Mouse (Mus musculus): ENCODE measurements around the gene Wnt3. TPM values are rescaled to one million over a fixed set of nuclear protein-coding genes. Genes with fewer than 3 reads are reported as not detected.

Wnt3 gene
- polyA plus RNA-seq (2012; rRNA removed), result 5.7 and 7.5 TPM in 2 replicates

GRCm38 (mm10) chr11:103773387-103774227 lies at the start of gene Wnt3:
Gene Wnt3, plus strand, starts transcription at chr11:103774150.

GRCm38 (mm10) chr11:103749306-103750089 lies 24.5 kb upstream of the Wnt3 start, which contains the start of gene Wnt9b:
Gene Wnt9b, minus strand, starts transcription at chr11:103749821.

Other genes with a start within 250 kb of the Wnt3 start
- not detected in 2 replicates for gene Gm884, start 153.0 kb upstream of the Wnt3 start, polyA plus RNA-seq (2012; rRNA removed)
- gene Lyzl6, start 135.3 kb upstream of the Wnt3 start, polyA plus RNA-seq (2012; rRNA removed), result not detected in 2 replicates
- gene Rprml, start 124.6 kb upstream of the Wnt3 start, polyA plus RNA-seq (2012; rRNA removed), result 17.6 and 20.0 TPM in 2 replicates
- 103 and 107 TPM in 2 replicates for gene Gosr2, start 76.3 kb upstream of the Wnt3 start, polyA plus RNA-seq (2012; rRNA removed)
- 0.36 and 0.56 TPM in 2 replicates for gene Wnt9b, start 24.3 kb upstream of the Wnt3 start, polyA plus RNA-seq (2012; rRNA removed)
- gene Nsf, start 179.9 kb downstream of the Wnt3 start, polyA plus RNA-seq (2012; rRNA removed), result 116 and 147 TPM in 2 replicates
- gene Arf2, start 192.6 kb downstream of the Wnt3 start, polyA plus RNA-seq (2012; rRNA removed), result 145 and 149 TPM in 2 replicates